Mouse (Mus musculus): ENCODE data around the gene Vrk3. TPM values are rescaled to one million over a fixed set of nuclear protein-coding genes. Genes with fewer than 3 reads are reported as not detected.

Gene Vrk3
- polyA plus RNA-seq (2015; fragmentation: Illumina TruSeq; extraction: RNeasy Lipid Tissue Mini Kit (QIAGEN cat#74804); ENCODE audit: insufficient read depth, low replicate concordance): 43.6 TPM

GRCm38 (mm10) chr7:44748101-44749044 is at the start of gene Vrk3:
Gene Vrk3 (plus strand): TSS chr7:44748413.

GRCm38 (mm10) chr7:44708574-44708973 is 39.6 kb upstream of the Vrk3 start, which contains the start of gene Izumo2:
Gene Izumo2 (plus strand): TSS chr7:44708742.

GRCm38 (mm10) chr7:44750950-44751349 is 2.7 kb downstream of the Vrk3 start, which contains the start of gene Zfp473:
Gene Zfp473 (minus strand): TSS chr7:44751050.

GRCm38 (mm10) chr7:44815721-44816469 is 67.7 kb downstream of the Vrk3 start, which contains the start of the genes Nup62 and Il4i1:
Gene Nup62 (plus strand): TSS chr7:44816088.
Gene Il4i1 (plus strand): TSS chr7:44816387.

GRCm38 (mm10) chr7:44816470-44817021 is 68.3 kb downstream of the Vrk3 start, which contains the start of gene Atf5:
Gene Atf5 (minus strand): TSS chr7:44816658.

Other genes starting within 250 kb of the Vrk3 start
- gene Mybpc2, start 223.8 kb upstream of the Vrk3 start, polyA plus RNA-seq (2015; fragmentation: Illumina TruSeq; extraction: RNeasy Lipid Tissue Mini Kit (QIAGEN cat#74804); ENCODE audit: insufficient read depth, low replicate concordance): 0.95 TPM
- 234 TPM for gene Spib, start 216.3 kb upstream of the Vrk3 start, polyA plus RNA-seq (2015; fragmentation: Illumina TruSeq; extraction: RNeasy Lipid Tissue Mini Kit (QIAGEN cat#74804); ENCODE audit: insufficient read depth, low replicate concordance)
- gene Pold1, start 199.6 kb upstream of the Vrk3 start, polyA plus RNA-seq (2015; fragmentation: Illumina TruSeq; extraction: RNeasy Lipid Tissue Mini Kit (QIAGEN cat#74804); ENCODE audit: insufficient read depth, low replicate concordance): 14.2 TPM
- 31.8 TPM for gene Nr1h2, start 194.5 kb upstream of the Vrk3 start, polyA plus RNA-seq (2015; fragmentation: Illumina TruSeq; extraction: RNeasy Lipid Tissue Mini Kit (QIAGEN cat#74804); ENCODE audit: insufficient read depth, low replicate concordance)
- gene Napsa, start 176.0 kb upstream of the Vrk3 start, polyA plus RNA-seq (2015; fragmentation: Illumina TruSeq; extraction: RNeasy Lipid Tissue Mini Kit (QIAGEN cat#74804); ENCODE audit: insufficient read depth, low replicate concordance): 205 TPM
- gene Kcnc3, start 157.7 kb upstream of the Vrk3 start, polyA plus RNA-seq (2015; fragmentation: Illumina TruSeq; extraction: RNeasy Lipid Tissue Mini Kit (QIAGEN cat#74804); ENCODE audit: insufficient read depth, low replicate concordance): 1.2 TPM
- gene Myh14, start 77.6 kb upstream of the Vrk3 start, polyA plus RNA-seq (2015; fragmentation: Illumina TruSeq; extraction: RNeasy Lipid Tissue Mini Kit (QIAGEN cat#74804); ENCODE audit: insufficient read depth, low replicate concordance): not detected
- gene Izumo2, start 39.7 kb upstream of the Vrk3 start, polyA plus RNA-seq (2015; fragmentation: Illumina TruSeq; extraction: RNeasy Lipid Tissue Mini Kit (QIAGEN cat#74804); ENCODE audit: insufficient read depth, low replicate concordance): not detected
- 1.3 TPM for gene Zfp473, start 2.6 kb downstream of the Vrk3 start, polyA plus RNA-seq (2015; fragmentation: Illumina TruSeq; extraction: RNeasy Lipid Tissue Mini Kit (QIAGEN cat#74804); ENCODE audit: insufficient read depth, low replicate concordance)
- gene Nup62, start 67.7 kb downstream of the Vrk3 start, polyA plus RNA-seq (2015; fragmentation: Illumina TruSeq; extraction: RNeasy Lipid Tissue Mini Kit (QIAGEN cat#74804); ENCODE audit: insufficient read depth, low replicate concordance): 19.2 TPM
- gene Il4i1, start 68.0 kb downstream of the Vrk3 start, polyA plus RNA-seq (2015; fragmentation: Illumina TruSeq; extraction: RNeasy Lipid Tissue Mini Kit (QIAGEN cat#74804); ENCODE audit: insufficient read depth, low replicate concordance): 71.8 TPM
- gene Atf5, start 68.2 kb downstream of the Vrk3 start, polyA plus RNA-seq (2015; fragmentation: Illumina TruSeq; extraction: RNeasy Lipid Tissue Mini Kit (QIAGEN cat#74804); ENCODE audit: insufficient read depth, low replicate concordance): 10.8 TPM
- gene Akt1s1, start 100.6 kb downstream of the Vrk3 start, polyA plus RNA-seq (2015; fragmentation: Illumina TruSeq; extraction: RNeasy Lipid Tissue Mini Kit (QIAGEN cat#74804); ENCODE audit: insufficient read depth, low replicate concordance): 9.0 TPM
- gene Tbc1d17, start 100.7 kb downstream of the Vrk3 start, polyA plus RNA-seq (2015; fragmentation: Illumina TruSeq; extraction: RNeasy Lipid Tissue Mini Kit (QIAGEN cat#74804); ENCODE audit: insufficient read depth, low replicate concordance): 21.1 TPM
- 22.1 TPM for gene Pnkp, start 108.7 kb downstream of the Vrk3 start, polyA plus RNA-seq (2015; fragmentation: Illumina TruSeq; extraction: RNeasy Lipid Tissue Mini Kit (QIAGEN cat#74804); ENCODE audit: insufficient read depth, low replicate concordance)
- 4.1 TPM for gene Ptov1, start 121.4 kb downstream of the Vrk3 start, polyA plus RNA-seq (2015; fragmentation: Illumina TruSeq; extraction: RNeasy Lipid Tissue Mini Kit (QIAGEN cat#74804); ENCODE audit: insufficient read depth, low replicate concordance)
- 14.6 TPM for gene Med25, start 144.3 kb downstream of the Vrk3 start, polyA plus RNA-seq (2015; fragmentation: Illumina TruSeq; extraction: RNeasy Lipid Tissue Mini Kit (QIAGEN cat#74804); ENCODE audit: insufficient read depth, low replicate concordance)
- 24.7 TPM for gene Fuz, start 147.7 kb downstream of the Vrk3 start, polyA plus RNA-seq (2015; fragmentation: Illumina TruSeq; extraction: RNeasy Lipid Tissue Mini Kit (QIAGEN cat#74804); ENCODE audit: insufficient read depth, low replicate concordance)
- 41.2 TPM for gene Ap2a1, start 181.1 kb downstream of the Vrk3 start, polyA plus RNA-seq (2015; fragmentation: Illumina TruSeq; extraction: RNeasy Lipid Tissue Mini Kit (QIAGEN cat#74804); ENCODE audit: insufficient read depth, low replicate concordance)
- gene Tsks, start 194.8 kb downstream of the Vrk3 start, polyA plus RNA-seq (2015; fragmentation: Illumina TruSeq; extraction: RNeasy Lipid Tissue Mini Kit (QIAGEN cat#74804); ENCODE audit: insufficient read depth, low replicate concordance): not detected
- gene Cpt1c, start 226.4 kb downstream of the Vrk3 start, polyA plus RNA-seq (2015; fragmentation: Illumina TruSeq; extraction: RNeasy Lipid Tissue Mini Kit (QIAGEN cat#74804); ENCODE audit: insufficient read depth, low replicate concordance): 1.5 TPM
- 116 TPM for gene Prmt1, start 238.2 kb downstream of the Vrk3 start, polyA plus RNA-seq (2015; fragmentation: Illumina TruSeq; extraction: RNeasy Lipid Tissue Mini Kit (QIAGEN cat#74804); ENCODE audit: insufficient read depth, low replicate concordance)
- gene Irf3, start 249.2 kb downstream of the Vrk3 start, polyA plus RNA-seq (2015; fragmentation: Illumina TruSeq; extraction: RNeasy Lipid Tissue Mini Kit (QIAGEN cat#74804); ENCODE audit: insufficient read depth, low replicate concordance): 140 TPM